Mouse (Mus musculus): Measurements from ENCODE around the gene Ulbp1. TPM values are rescaled to one million over a fixed set of nuclear protein-coding genes. Genes with fewer than 3 reads are reported as not detected.
A peak's percentile ranks its signal among the peaks of the same experiment; 100 is the strongest.
"Not testable (repeated sequence)": the region's sequence is repeated elsewhere in the genome, so short reads cannot be mapped to it uniquely, and the experiment has no call there.

Ulbp1 gene
- polyA plus RNA-seq (2015; fragmentation: Nextera tagmentation; extraction: Ambion mirVana) = 1.6 and 1.9 TPM in 2 replicates

GRCm38 (mm10) chr10:7473197-7473889, at the start of gene Ulbp1:
Gene Ulbp1, minus strand, starts transcription at chr10:7473638.
- Histone ChIP-seq H3K36me3 (ENCODE audit: control insufficient read depth, insufficient read depth) (no peaks in the 10 kb centered on the region), H3K4me3 (ENCODE audit: low read depth, low read length) (peak within 1 kb of the TSS; percentile 28), H3K27me3 (replicated peaks; ENCODE audit: control insufficient read depth, insufficient read depth, low read length) (no peaks in the 10 kb centered on the region), H3K4me1 (replicated peaks; ENCODE audit: control insufficient read depth, insufficient read depth, low read length) (no peaks in the 10 kb centered on the region), H3K9ac (ENCODE audit: low read depth, low read length) (no peak within 1 kb of the TSS), H3K4me2 (replicated peaks; ENCODE audit: low read depth) (peak within 1 kb of the TSS; percentile 52), H3K9me3 (ENCODE audit: control insufficient read depth) (no peaks in the 10 kb centered on the region), H3K27ac (ENCODE audit: low read depth, low read length) (no peak within 1 kb of the TSS)
- peak; percentile 43; the same call in 1 of the 2 replicates for ATAC-seq
- 51% methylated on average over 13 of the region's 13 CpGs for WGBS
- TF ChIP-seq CTCF (IDR thresholded peaks at IDR 0.05; ENCODE audit: low read depth) = no peak

- not testable (repeated sequence) for H3K4me3 ChIP-seq (ENCODE audit: low read depth, low read length); H3K36me3 ChIP-seq (ENCODE audit: control insufficient read depth, insufficient read depth); H3K9ac ChIP-seq (ENCODE audit: low read depth, low read length); H3K27me3 ChIP-seq (replicated peaks; ENCODE audit: control insufficient read depth, insufficient read depth, low read length); H3K9me3 ChIP-seq (ENCODE audit: control insufficient read depth); ATAC-seq; H3K27ac ChIP-seq (ENCODE audit: low read depth, low read length); H3K4me1 ChIP-seq (replicated peaks; ENCODE audit: control insufficient read depth, insufficient read depth, low read length); H3K4me2 ChIP-seq (replicated peaks; ENCODE audit: low read depth)
- 21% methylated on average over 1 of the region's 1 CpGs for WGBS
Observed at GRCm38 (mm10) chr10:7498180-7498579, 24.7 kb upstream of the Ulbp1 start.

- not testable (repeated sequence) for H3K9me3 ChIP-seq (ENCODE audit: control insufficient read depth); ATAC-seq; H3K4me1 ChIP-seq (replicated peaks; ENCODE audit: control insufficient read depth, insufficient read depth, low read length); H3K27me3 ChIP-seq (replicated peaks; ENCODE audit: control insufficient read depth, insufficient read depth, low read length); H3K4me3 ChIP-seq (ENCODE audit: low read depth, low read length); H3K36me3 ChIP-seq (ENCODE audit: control insufficient read depth, insufficient read depth); H3K27ac ChIP-seq (ENCODE audit: low read depth, low read length); H3K9ac ChIP-seq (ENCODE audit: low read depth, low read length)
- peak overlapping the region; percentile 30; the same call in 1 of the 2 replicates for H3K4me2 ChIP-seq (replicated peaks; ENCODE audit: low read depth)
- WGBS = 8% methylated on average over 10 of the region's 10 CpGs
Observed at GRCm38 (mm10) chr10:7492384-7492783, 18.9 kb upstream of the Ulbp1 start.

GRCm38 (mm10) chr10:7483650-7484049, 10.2 kb upstream of the Ulbp1 start:
- WGBS = 65% methylated on average over 4 of the region's 4 CpGs
- no peak for ATAC-seq

GRCm38 (mm10) chr10:7474225-7474624, 787 bp upstream of the Ulbp1 start:
- not testable (repeated sequence) for H3K36me3 ChIP-seq (ENCODE audit: control insufficient read depth, insufficient read depth); H3K27ac ChIP-seq (ENCODE audit: low read depth, low read length); H3K27me3 ChIP-seq (replicated peaks; ENCODE audit: control insufficient read depth, insufficient read depth, low read length); H3K9me3 ChIP-seq (ENCODE audit: control insufficient read depth); H3K9ac ChIP-seq (ENCODE audit: low read depth, low read length); H3K4me1 ChIP-seq (replicated peaks; ENCODE audit: control insufficient read depth, insufficient read depth, low read length); H3K4me2 ChIP-seq (replicated peaks; ENCODE audit: low read depth); H3K4me3 ChIP-seq (ENCODE audit: low read depth, low read length); ATAC-seq
- 84% methylated on average over 7 of the region's 13 CpGs for whole genome bisulfite sequencing

More at GRCm38 (mm10) chr10:7483650-7484049, 10.2 kb upstream of the Ulbp1 start:
- H3K4me3 ChIP-seq (ENCODE audit: low read depth, low read length) = no peak overlapping the region
- H3K4me2 ChIP-seq (replicated peaks; ENCODE audit: low read depth) = no peak overlapping the region
- no peak overlapping the region for H3K27ac ChIP-seq (ENCODE audit: low read depth, low read length)
- H3K27me3 ChIP-seq (replicated peaks; ENCODE audit: control insufficient read depth, insufficient read depth, low read length) = no peaks in the 10 kb centered on the region
- no peaks in the 10 kb centered on the region for H3K4me1 ChIP-seq (replicated peaks; ENCODE audit: control insufficient read depth, insufficient read depth, low read length)
- H3K9me3 ChIP-seq (ENCODE audit: control insufficient read depth) = no peaks in the 10 kb centered on the region
- H3K9ac ChIP-seq (ENCODE audit: low read depth, low read length) = no peak overlapping the region
- TF ChIP-seq CTCF (IDR thresholded peaks at IDR 0.05; ENCODE audit: low read depth) = no peak
- H3K36me3 ChIP-seq (ENCODE audit: control insufficient read depth, insufficient read depth) = no peaks in the 10 kb centered on the region

- Histone ChIP-seq H3K9me3 (ENCODE audit: control insufficient read depth) (no peaks in the 10 kb centered on the region), H3K4me2 (replicated peaks; ENCODE audit: low read depth) (no peak overlapping the region), H3K4me3 (ENCODE audit: low read depth, low read length) (no peak overlapping the region), H3K36me3 (ENCODE audit: control insufficient read depth, insufficient read depth) (no peaks in the 10 kb centered on the region), H3K27me3 (replicated peaks; ENCODE audit: control insufficient read depth, insufficient read depth, low read length) (no peaks in the 10 kb centered on the region), H3K27ac (ENCODE audit: low read depth, low read length) (no peak overlapping the region), H3K9ac (ENCODE audit: low read depth, low read length) (no peak overlapping the region), H3K4me1 (replicated peaks; ENCODE audit: control insufficient read depth, insufficient read depth, low read length) (no peaks in the 10 kb centered on the region)
- no peak for TF ChIP-seq CTCF (IDR thresholded peaks at IDR 0.05; ENCODE audit: low read depth)
- 75% methylated on average over 3 of the region's 3 CpGs for WGBS
- no peak for ATAC-seq
Observed at GRCm38 (mm10) chr10:7471664-7472063, 1.8 kb downstream of the Ulbp1 start.

All from intestine, postnatal 0 days (tissue).